Mouse (Mus musculus): ENCODE data around the gene Spata25.

Gene Spata25

GRCm38 (mm10) chr2:164781876-164782275 lies 46.5 kb downstream of the Spata25 start:
- DNase-seq (ENCODE audit: low spot score) = no peak

- DNase-seq (ENCODE audit: low spot score) = no peak
Measured at GRCm38 (mm10) chr2:164779481-164780086, 48.8 kb downstream of the Spata25 start, which contains the start of gene Tnnc2. Gene Tnnc2, minus strand, starts transcription at chr2:164779967.

- no peak for DNase-seq (ENCODE audit: low spot score)
Measured at GRCm38 (mm10) chr2:164778809-164779208, 49.5 kb downstream of the Spata25 start.

GRCm38 (mm10) chr2:164778015-164778287 lies 50.4 kb downstream of the Spata25 start:
- no peak for DNase-seq (ENCODE audit: low spot score)

GRCm38 (mm10) chr2:164777246-164778014 lies 50.9 kb downstream of the Spata25 start:
- no peak for DNase-seq (ENCODE audit: low spot score)

- no peak for DNase-seq (ENCODE audit: low spot score)
Measured at GRCm38 (mm10) chr2:164776801-164777200, 51.5 kb downstream of the Spata25 start.

Measured in urinary bladder, postnatal 10 days (tissue).